Mouse (Mus musculus) CH12.LX (cell line): ENCODE measurements around the gene Mesd.

Experiments used
- CHD1 ChIP-seq: IDR thresholded peaks from 2 replicates; pipeline ENCODE4 v1.6.1; 2012; ENCODE audit warnings: low read depth, low read length, improper control_type of control experiment, inconsistent platforms
- CHD2 ChIP-seq: IDR thresholded peaks from 2 replicates; pipeline ENCODE4 v1.6.1; 2011; ENCODE audit warnings: low read length, improper control_type of control experiment
- CTCF ChIP-seq, 2 experiments: IDR thresholded peaks in 1 of 2; conservative IDR thresholded peaks in 1 of 2; 2 replicates each; pipeline ENCODE4 v1.5.1; 2011 to 2012; ENCODE audit warnings: low read depth in 2 of 2, low read length in 2 of 2, improper control_type of control experiment in 1 of 2, inconsistent platforms in 1 of 2, mild to moderate bottlenecking in 1 of 2, moderate library complexity in 1 of 2
- EP300 ChIP-seq: IDR thresholded peaks from 2 replicates; pipeline ENCODE4 v1.6.1; 2011; ENCODE audit warnings: low read length, improper control_type of control experiment
- ETS1 ChIP-seq: conservative IDR thresholded peaks from 2 replicates; pipeline ENCODE4 v1.6.1; 2012; ENCODE audit warnings: low read depth, mild to moderate bottlenecking, inconsistent platforms, low read length, improper control_type of control experiment, moderate library complexity
- IRF4 ChIP-seq: IDR thresholded peaks from 2 replicates; pipeline ENCODE4 v1.6.1; 2014; ENCODE audit warnings: low read depth, mild to moderate bottlenecking, inconsistent platforms, low read length, improper control_type of control experiment
- KAT2A ChIP-seq: IDR thresholded peaks from 2 replicates; pipeline ENCODE4 v1.6.1; 2012; ENCODE audit warnings: low read length, improper control_type of control experiment, inconsistent platforms; ENCODE audit not compliant: insufficient replicate concordance
- MAZ ChIP-seq: IDR thresholded peaks from 2 replicates; pipeline ENCODE4 v1.6.1; 2012; ENCODE audit warnings: low read depth, mild to moderate bottlenecking, inconsistent platforms, low read length, improper control_type of control experiment, moderate library complexity
- MXI1 ChIP-seq: IDR thresholded peaks from 2 replicates; pipeline ENCODE4 v1.6.1; 2011; ENCODE audit warnings: mild to moderate bottlenecking, low read depth, low read length, improper control_type of control experiment
- PAX5 ChIP-seq: IDR thresholded peaks from 2 replicates; pipeline ENCODE4 v1.6.1; 2012; ENCODE audit warnings: low read length, inconsistent platforms, mixed read lengths
- POLR2A ChIP-seq: IDR thresholded peaks from 2 replicates; pipeline ENCODE4 v1.6.1; 2011; ENCODE audit warnings: low read depth, mild to moderate bottlenecking, improper control_type of control experiment, low read length
- TCF12 ChIP-seq: IDR thresholded peaks from 2 replicates; pipeline ENCODE4 v1.6.1; 2014; ENCODE audit warnings: low read depth, mild to moderate bottlenecking, inconsistent platforms, low read length, improper control_type of control experiment
- USF2 ChIP-seq: conservative IDR thresholded peaks from 2 replicates; pipeline ENCODE4 v1.6.1; 2011; ENCODE audit warnings: low read depth, low read length, improper control_type of control experiment
- ZMIZ1 ChIP-seq: IDR thresholded peaks from 2 replicates; pipeline ENCODE4 v1.6.1; 2012; ENCODE audit warnings: low read depth, mild to moderate bottlenecking, inconsistent platforms, low read length, improper control_type of control experiment

GRCm38 (mm10) chr7:83856353-83857207 lies 27.7 kb upstream of the Mesd start:
- TF ChIP-seq TCF12 = no peak
- TF ChIP-seq EP300 = no peak
- no peak for TF ChIP-seq CTCF (conservative IDR thresholded peaks at IDR 0.05 in 1 of 2, IDR thresholded peaks at IDR 0.05 in 1 of 2; ENCODE audit: low read depth in 2 of 2, low read length in 2 of 2)
- TF ChIP-seq KAT2A = no peak
- no peak; the same call in 1 of the 2 replicates for TF ChIP-seq MXI1
- no peak for TF ChIP-seq PAX5
- TF ChIP-seq CHD1 = no peak
- TF ChIP-seq USF2 = no peak
- TF ChIP-seq POLR2A = no peak
- TF ChIP-seq ZMIZ1 = no peak
- TF ChIP-seq MAZ = no peak
- TF ChIP-seq IRF4 = no peak
- no peak for TF ChIP-seq ETS1
- TF ChIP-seq CHD2 = peak; percentile 68
